Mouse (Mus musculus) intestine, postnatal 0 days (tissue): Measurements from ENCODE around the gene Styk1. TPM values are rescaled to one million over a fixed set of nuclear protein-coding genes. Genes with fewer than 3 reads are reported as not detected.

ENCODE experiments used
- ATAC-seq: fragments of 200-750 bp; cut with Nextera tagmentation; 2 replicates; pipeline ENCODE4 v1.8.0; 2017; ENCODE audit warnings: mild to moderate bottlenecking, moderate TSS enrichment, moderate library complexity
- H3K27ac ChIP-seq: fragments of 300-500 bp; sonication (generic); 2 replicates; pipeline ENCODE4 v1.5.1; 2014; ENCODE audit warnings: mild to moderate bottlenecking, low read depth, low read length, moderate library complexity
- H3K27me3 ChIP-seq: fragments of 300-500 bp; sonication (generic); replicated peaks from 2 replicates; pipeline ENCODE4 v1.6.1; 2014; ENCODE audit warnings: low read length, mixed read lengths; ENCODE audit not compliant: control insufficient read depth, insufficient read depth
- H3K36me3 ChIP-seq: fragments of 300-500 bp; sonication (generic); 2 replicates; pipeline ENCODE4 v1.6.1; 2014; ENCODE audit warnings: mild to moderate bottlenecking, moderate library complexity; ENCODE audit not compliant: control insufficient read depth, insufficient read depth
- H3K4me1 ChIP-seq: fragments of 300-500 bp; sonication (generic); replicated peaks from 2 replicates; pipeline ENCODE4 v1.6.1; 2014; ENCODE audit warnings: antibody characterized with exemption, low read length, mixed read lengths; ENCODE audit not compliant: control insufficient read depth, insufficient read depth
- H3K4me2 ChIP-seq: fragments of 300-500 bp; sonication (generic); replicated peaks from 2 replicates; pipeline ENCODE4 v1.6.1; 2014; ENCODE audit warnings: low read depth, mild to moderate bottlenecking, moderate library complexity
- H3K4me3 ChIP-seq: fragments of 300-500 bp; sonication (generic); 2 replicates; pipeline ENCODE4 v1.5.1; 2014; ENCODE audit warnings: low read depth, low read length
- H3K9ac ChIP-seq: fragments of 300-500 bp; sonication (generic); 2 replicates; pipeline ENCODE4 v1.6.1; 2014; ENCODE audit warnings: mild to moderate bottlenecking, low read depth, low read length
- H3K9me3 ChIP-seq: fragments of 300-500 bp; sonication (generic); 2 replicates; pipeline ENCODE4 v1.6.1; 2016; ENCODE audit warnings: mixed run types; ENCODE audit not compliant: control insufficient read depth
- CTCF ChIP-seq: sonication (generic); IDR thresholded peaks from 2 replicates; pipeline ENCODE4 v1.5.1; 2016; ENCODE audit warnings: low read depth, mild to moderate bottlenecking, control low read depth, antibody characterized with exemption, moderate library complexity
- WGBS: fragments of 180-500 bp; shearing (Covaris S2); extraction: QIAGEN DNeasy Blood & Tissue Kit; methylation state at CpG from one replicate; pipeline ENCODE4 v1.1.7; 2014; 5-methylcytosine and 5-hydroxymethylcytosine counted together
- polyA plus RNA-seq: library from polyadenylated mRNA; unstranded; fragments of >200 nt; fragmentation: Nextera tagmentation; extraction: Ambion mirVana; gene quantifications from 2 replicates; pipeline ENCODE4 v1.2.1, GENCODE M21; 2015

The Styk1 gene
- polyA plus RNA-seq, 1 experiment from 2014 or later, result 14.1 TPM

- H3K9me3 ChIP-seq, result no peaks in the 10 kb centered on the region
- H3K4me3 ChIP-seq, result no peak overlapping the region
- no peaks in the 10 kb centered on the region for H3K36me3 ChIP-seq
- H3K27me3 ChIP-seq, result no peaks in the 10 kb centered on the region
- 38% methylated on average over 2 of the region's 2 CpGs for WGBS
- H3K9ac ChIP-seq, result no peak overlapping the region
- TF ChIP-seq CTCF, result no peak
- peak; percentile 84 for ATAC-seq
- no peak overlapping the region for H3K27ac ChIP-seq
- H3K4me1 ChIP-seq, result no peaks in the 10 kb centered on the region
- H3K4me2 ChIP-seq, result no peak overlapping the region
These were observed 26.3 kb downstream of the Styk1 start for GRCm38 (mm10) chr6:131327076-131327475.

- H3K27me3 ChIP-seq, result no peaks in the 10 kb centered on the region
- ATAC-seq, result peak; percentile 89
- WGBS, result 31% methylated on average over 3 of the region's 3 CpGs
- TF ChIP-seq CTCF, result no peak
- no peaks in the 10 kb centered on the region for H3K36me3 ChIP-seq
- no peak overlapping the region for H3K9ac ChIP-seq
- H3K4me1 ChIP-seq, result no peaks in the 10 kb centered on the region
- peak overlapping the region; percentile 50; the same call in 1 of the 2 replicates for H3K27ac ChIP-seq
- no peak overlapping the region for H3K4me3 ChIP-seq
- no peaks in the 10 kb centered on the region for H3K9me3 ChIP-seq
- H3K4me2 ChIP-seq, result peak overlapping the region; percentile 30
These were observed 31.4 kb downstream of the Styk1 start for GRCm38 (mm10) chr6:131321854-131322639.

GRCm38 (mm10) chr6:131316155-131317101 is 37.0 kb downstream of the Styk1 start:
- no peak for TF ChIP-seq CTCF
- Histone ChIP-seq H3K4me3 (no peak overlapping the region), H3K9ac (no peak overlapping the region), H3K27me3 (no peaks in the 10 kb centered on the region), H3K9me3 (no peaks in the 10 kb centered on the region), H3K4me2 (peak overlapping the region; percentile 24), H3K36me3 (no peaks in the 10 kb centered on the region; the same call in 1 of the 2 replicates), H3K27ac (peak overlapping the region; percentile 35), H3K4me1 (no peaks in the 10 kb centered on the region)
- peak; percentile 93 for ATAC-seq
- 56% methylated on average over 7 of the region's 7 CpGs for WGBS

- no peak overlapping the region for H3K4me3 ChIP-seq
- no peak overlapping the region for H3K4me2 ChIP-seq
- 0 out of 2 replicates have a peak, but pooled peaks have one; percentile 5 for TF ChIP-seq CTCF
- H3K27me3 ChIP-seq, result no peaks in the 10 kb centered on the region
- H3K9ac ChIP-seq, result no peak overlapping the region
- WGBS, result 37% methylated on average over 3 of the region's 3 CpGs
- H3K9me3 ChIP-seq, result no peaks in the 10 kb centered on the region
- H3K27ac ChIP-seq, result no peak overlapping the region
- H3K4me1 ChIP-seq, result 0 out of 2 replicates have a peak, but pooled peaks cover 2% of the 10 kb centered on the region
- no peaks in the 10 kb centered on the region; the same call in 1 of the 2 replicates for H3K36me3 ChIP-seq
- ATAC-seq, result no peak
These were observed 45.4 kb downstream of the Styk1 start for GRCm38 (mm10) chr6:131308031-131308430.

GRCm38 (mm10) chr6:131304776-131305175 is 48.6 kb downstream of the Styk1 start:
- TF ChIP-seq CTCF, result no peak
- peak; percentile 31; the same call in 1 of the 2 replicates for ATAC-seq
- no peaks in the 10 kb centered on the region for H3K27me3 ChIP-seq
- H3K4me2 ChIP-seq, result no peak overlapping the region
- H3K9ac ChIP-seq, result no peak overlapping the region
- H3K36me3 ChIP-seq, result 0 out of 2 replicates have a peak, but pooled peaks cover 5% of the 10 kb centered on the region
- H3K4me3 ChIP-seq, result no peak overlapping the region
- H3K4me1 ChIP-seq, result 0 out of 2 replicates have a peak, but pooled peaks cover 2% of the 10 kb centered on the region
- WGBS, result 32% methylated on average over 3 of the region's 3 CpGs
- no peak overlapping the region for H3K27ac ChIP-seq
- no peaks in the 10 kb centered on the region for H3K9me3 ChIP-seq

GRCm38 (mm10) chr6:131298531-131298930 is 54.9 kb downstream of the Styk1 start:
- H3K36me3 ChIP-seq, result 0 out of 2 replicates have a peak, but pooled peaks cover 5% of the 10 kb centered on the region

More at GRCm38 (mm10) chr6:131298531-131298930, 54.9 kb downstream of the Styk1 start:
- Histone ChIP-seq H3K4me3 (no peak overlapping the region), H3K9me3 (no peaks in the 10 kb centered on the region), H3K27me3 (no peaks in the 10 kb centered on the region), H3K4me1 (no peaks in the 10 kb centered on the region), H3K9ac (no peak overlapping the region), H3K4me2 (no peak overlapping the region), H3K27ac (no peak overlapping the region)
- no peak for TF ChIP-seq CTCF
- ATAC-seq, result no peak
